Mouse (Mus musculus) limb, embryonic 14.5 days (tissue): ENCODE results near the gene Irak1bp1. TPM values are rescaled to one million over a fixed set of nuclear protein-coding genes. Genes with fewer than 3 reads are reported as not detected.

ENCODE experiments used
- ATAC-seq: fragments of 200-750 bp; cut with Nextera tagmentation; 2 replicates; pipeline ENCODE4 v1.8.0; 2017; ENCODE audit warnings: low read depth, moderate number of reproducible peaks, moderate TSS enrichment; ENCODE audit not compliant: low FRiP score
- DNase-seq: peaks from one replicate; pipeline ENCODE4 v3.0.0-alpha.2; 2015; ENCODE audit warnings: low spot score
- H3K27ac ChIP-seq: fragments of 300-500 bp; sonication (generic); replicated peaks from 2 replicates; pipeline ENCODE4 v1.5.1; 2014; ENCODE audit warnings: low read depth, mild to moderate bottlenecking, low read length, moderate library complexity, mixed read lengths
- H3K27me3 ChIP-seq: fragments of 300-500 bp; sonication (generic); 2 replicates; pipeline ENCODE4 v1.6.1; 2014; ENCODE audit warnings: low read length, mixed read lengths; ENCODE audit not compliant: control insufficient read depth, insufficient read depth
- H3K36me3 ChIP-seq: fragments of 300-500 bp; sonication (generic); 2 replicates; pipeline ENCODE4 v1.6.1; 2014; ENCODE audit warnings: mild to moderate bottlenecking, low read length, moderate library complexity, mixed read lengths; ENCODE audit not compliant: control insufficient read depth, insufficient read depth
- H3K4me1 ChIP-seq: fragments of 300-500 bp; sonication (generic); 2 replicates; pipeline ENCODE4 v1.6.1; 2014; ENCODE audit warnings: antibody characterized with exemption, low read length, mixed read lengths; ENCODE audit not compliant: control insufficient read depth, insufficient read depth
- H3K4me2 ChIP-seq: fragments of 300-500 bp; sonication (generic); replicated peaks from 2 replicates; pipeline ENCODE4 v1.6.1; 2014; ENCODE audit warnings: low read depth, mild to moderate bottlenecking, low read length, moderate library complexity; ENCODE audit not compliant: severe bottlenecking
- H3K4me3 ChIP-seq: fragments of 300-500 bp; sonication (generic); replicated peaks from 2 replicates; pipeline ENCODE4 v1.5.1; 2014; ENCODE audit warnings: low read length
- H3K9ac ChIP-seq: fragments of 300-500 bp; sonication (generic); 2 replicates; pipeline ENCODE4 v1.6.1; 2014; ENCODE audit warnings: mild to moderate bottlenecking, low read depth, low read length, moderate library complexity; ENCODE audit not compliant: severe bottlenecking
- H3K9me3 ChIP-seq: fragments of 300-500 bp; sonication (generic); 2 replicates; pipeline ENCODE4 v1.6.1; 2016; ENCODE audit warnings: low read length; ENCODE audit not compliant: control insufficient read depth
- POLR2A ChIP-seq: fragments of 200-500 bp; IDR thresholded peaks from 2 replicates; pipeline ENCODE4 v1.8.0; 2012; ENCODE audit warnings: inconsistent platforms, mild to moderate bottlenecking, moderate library complexity, borderline replicate concordance; ENCODE audit not compliant: insufficient read depth, insufficient read length; ENCODE audit errors: extremely low read depth
- WGBS: fragments of 180-500 bp; shearing (Covaris S2); extraction: QIAGEN DNeasy Blood & Tissue Kit; methylation state at CpG from one replicate; pipeline ENCODE4 v1.1.7; 2014; 5-methylcytosine and 5-hydroxymethylcytosine counted together
- polyA plus RNA-seq, 2 experiments: library from polyadenylated mRNA; depleted of rRNA in 1 of 2; stranded (reverse) in 1 of 2; unstranded in 1 of 2; fragments of >200 nt; fragmentation: Nextera tagmentation in 1 of 2; extraction: Ambion mirVana in 1 of 2; gene quantifications; 2 replicates each; pipeline versions ENCODE4 v1.2.1 to v1.2.3; 2012 to 2014

Irak1bp1 gene
- polyA plus RNA-seq, 2 experiments, result 15.4 to 24.3 TPM

GRCm38 (mm10) chr9:82856241-82856640 lies 26.9 kb downstream of the Irak1bp1 start:
- DNase-seq (no peak), ATAC-seq (no peak)
- Histone ChIP-seq H3K27me3 (no peaks in the 10 kb centered on the region), H3K36me3 (0 out of 2 replicates have a peak, but pooled peaks cover 2% of the 10 kb centered on the region), H3K9me3 (no peaks in the 10 kb centered on the region), H3K4me2 (no peak overlapping the region), H3K4me3 (no peak overlapping the region), H3K9ac (no peak overlapping the region), H3K27ac (no peak overlapping the region), H3K4me1 (no peaks in the 10 kb centered on the region)
- WGBS, result 71% methylated on average over 4 of the region's 4 CpGs
- TF ChIP-seq POLR2A, result no peak

GRCm38 (mm10) chr9:82860805-82861204 lies 31.5 kb downstream of the Irak1bp1 start:
- ATAC-seq (no peak), DNase-seq (no peak)
- Histone ChIP-seq H3K4me1 (no peaks in the 10 kb centered on the region), H3K27me3 (no peaks in the 10 kb centered on the region), H3K27ac (no peak overlapping the region), H3K36me3 (0 out of 2 replicates have a peak, but pooled peaks cover 2% of the 10 kb centered on the region), H3K4me3 (no peak overlapping the region), H3K4me2 (no peak overlapping the region), H3K9ac (no peak overlapping the region), H3K9me3 (no peaks in the 10 kb centered on the region)
- TF ChIP-seq POLR2A, result no peak
- 89% methylated on average over 2 of the region's 2 CpGs for WGBS

DNA sequence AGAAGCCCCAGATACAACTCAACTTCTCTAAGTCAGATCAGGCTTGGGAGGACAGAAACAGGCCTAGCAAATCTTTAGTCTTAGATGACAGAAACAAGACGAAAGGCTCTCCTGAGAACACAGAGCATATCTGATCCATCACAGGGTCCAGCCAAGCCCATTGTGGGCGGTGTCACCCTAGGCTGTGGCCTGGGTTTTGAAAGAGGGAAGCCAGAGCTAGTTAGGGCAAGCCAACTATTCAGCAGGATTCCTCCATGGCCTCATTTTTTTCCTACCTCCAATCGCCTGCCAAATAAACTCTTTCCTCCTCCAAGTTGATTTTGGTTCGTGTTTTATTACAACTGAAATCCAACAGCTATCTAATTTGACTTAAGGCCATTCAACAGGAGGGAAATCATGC lies 32.0 kb downstream of the Irak1bp1 start:
- H3K27me3 ChIP-seq, result no peaks in the 10 kb centered on the region
- no peak overlapping the region for H3K9ac ChIP-seq
- no peak for ATAC-seq
- 0 out of 2 replicates have a peak, but pooled peaks cover 2% of the 10 kb centered on the region for H3K36me3 ChIP-seq
- no peaks in the 10 kb centered on the region for H3K4me1 ChIP-seq
- DNase-seq, result peak; percentile 13
- WGBS, result 74% methylated on average over 4 of the region's 4 CpGs
- TF ChIP-seq POLR2A, result no peak
- H3K4me3 ChIP-seq, result no peak overlapping the region
- no peak overlapping the region for H3K27ac ChIP-seq
- H3K9me3 ChIP-seq, result no peaks in the 10 kb centered on the region
- H3K4me2 ChIP-seq, result no peak overlapping the region

- Histone ChIP-seq H3K27ac (no peak overlapping the region), H3K4me1 (no peaks in the 10 kb centered on the region), H3K9me3 (no peaks in the 10 kb centered on the region), H3K9ac (no peak overlapping the region), H3K4me2 (no peak overlapping the region), H3K36me3 (0 out of 2 replicates have a peak, but pooled peaks cover 2% of the 10 kb centered on the region), H3K27me3 (no peaks in the 10 kb centered on the region), H3K4me3 (no peak overlapping the region)
- TF ChIP-seq POLR2A, result no peak
- DNase-seq, result no peak
- no peak for ATAC-seq
- 82% methylated on average over 3 of the region's 3 CpGs for WGBS
Measured at GRCm38 (mm10) chr9:82861775-82862430, 32.6 kb downstream of the Irak1bp1 start.

- 93% methylated on average over 1 of the region's 1 CpGs for WGBS
- no peaks in the 10 kb centered on the region for H3K9me3 ChIP-seq
Measured at GRCm38 (mm10) chr9:82866121-82866520, 36.8 kb downstream of the Irak1bp1 start.

More at GRCm38 (mm10) chr9:82866121-82866520, 36.8 kb downstream of the Irak1bp1 start:
- DNase-seq (no peak), ATAC-seq (no peak)
- TF ChIP-seq POLR2A, result no peak
- H3K4me1 ChIP-seq, result no peaks in the 10 kb centered on the region
- H3K9ac ChIP-seq, result no peak overlapping the region
- no peak overlapping the region for H3K4me3 ChIP-seq
- H3K4me2 ChIP-seq, result no peak overlapping the region
- no peak overlapping the region for H3K27ac ChIP-seq
- peaks cover 17% of the 10 kb centered on the region for H3K36me3 ChIP-seq
- H3K27me3 ChIP-seq, result no peaks in the 10 kb centered on the region
